Mouse (Mus musculus): ENCODE data around the gene Entpd4b. TPM values are rescaled to one million over a fixed set of nuclear protein-coding genes. Genes with fewer than 3 reads are reported as not detected.
"Not testable (repeated sequence)": the region's sequence is repeated elsewhere in the genome, so short reads cannot be mapped to it uniquely, and the experiment has no call there.

Entpd4b gene
- polyA plus RNA-seq (2015; fragmentation: Nextera tagmentation; extraction: Ambion mirVana), result 11.2 and 12.0 TPM in 2 replicates

DNA sequence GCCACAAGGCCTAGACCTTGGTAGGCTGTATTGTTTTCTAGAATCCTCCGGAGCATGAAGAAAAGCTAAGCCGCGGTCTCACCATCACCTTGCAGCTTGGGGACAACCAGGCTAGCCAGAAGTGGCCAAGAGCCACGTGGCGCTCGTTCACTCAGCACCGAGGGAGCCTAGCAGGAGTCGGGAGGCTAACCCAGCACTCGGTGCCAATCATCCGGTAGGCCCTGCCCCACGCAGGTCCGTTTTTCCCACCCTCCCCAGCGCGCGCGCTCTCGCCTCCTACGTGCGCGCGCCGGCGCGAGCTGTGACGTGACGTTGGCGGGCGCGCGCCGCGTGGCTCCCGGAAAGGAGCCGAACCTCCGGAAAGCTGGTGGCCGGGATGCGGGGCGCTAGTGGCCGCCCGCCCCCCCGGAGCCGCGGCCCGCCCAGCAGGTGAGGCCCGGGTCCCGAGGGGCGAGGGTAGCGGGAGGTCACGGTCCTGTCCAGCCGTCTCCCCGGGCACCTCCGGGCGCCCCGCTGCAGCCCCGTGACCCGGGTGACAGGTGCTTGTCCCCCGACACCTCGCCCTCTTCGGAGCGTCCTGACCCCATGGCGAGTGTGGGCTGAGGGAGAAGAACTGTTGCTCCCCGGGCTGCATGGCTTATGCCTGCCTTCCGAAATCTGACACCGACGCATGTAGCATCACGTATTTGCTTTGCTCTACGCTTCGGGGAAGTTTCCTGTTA lies at the start of gene Entpd4b:
Gene Entpd4b, plus strand, starts transcription at position 315 of the 722 bp plus-strand sequence.
- H3K27ac ChIP-seq (replicated peaks); H3K27me3 ChIP-seq (ENCODE audit: control insufficient read depth, insufficient read depth, low read length); H3K4me2 ChIP-seq (replicated peaks; ENCODE audit: low read depth); H3K4me3 ChIP-seq (ENCODE audit: low read depth, low read length); H3K9ac ChIP-seq (ENCODE audit: low read length); H3K9me3 ChIP-seq (ENCODE audit: control insufficient read depth, low read length); H3K4me1 ChIP-seq (replicated peaks; ENCODE audit: control insufficient read depth, insufficient read depth); DNase-seq (ENCODE audit: low spot score); H3K36me3 ChIP-seq (ENCODE audit: control insufficient read depth, insufficient read depth, low read length): not testable (repeated sequence)
- no CpG with 5 or more reads among the region's 68 CpGs for WGBS
- ATAC-seq (ENCODE audit: low FRiP score, low TSS enrichment), result peak; percentile 95

GRCm38 (mm10) chr14:69507000-69507399 lies 48.2 kb upstream of the Entpd4b start:
- H3K9ac ChIP-seq (ENCODE audit: low read length); H3K9me3 ChIP-seq (ENCODE audit: control insufficient read depth, low read length); H3K4me2 ChIP-seq (replicated peaks; ENCODE audit: low read depth); H3K4me1 ChIP-seq (replicated peaks; ENCODE audit: control insufficient read depth, insufficient read depth); H3K27ac ChIP-seq (replicated peaks); H3K27me3 ChIP-seq (ENCODE audit: control insufficient read depth, insufficient read depth, low read length); ATAC-seq (ENCODE audit: low FRiP score, low TSS enrichment); H3K4me3 ChIP-seq (ENCODE audit: low read depth, low read length); DNase-seq (ENCODE audit: low spot score); H3K36me3 ChIP-seq (ENCODE audit: control insufficient read depth, insufficient read depth, low read length): not testable (repeated sequence)
- no CpG with 5 or more reads among the region's 1 CpGs for WGBS

DNA sequence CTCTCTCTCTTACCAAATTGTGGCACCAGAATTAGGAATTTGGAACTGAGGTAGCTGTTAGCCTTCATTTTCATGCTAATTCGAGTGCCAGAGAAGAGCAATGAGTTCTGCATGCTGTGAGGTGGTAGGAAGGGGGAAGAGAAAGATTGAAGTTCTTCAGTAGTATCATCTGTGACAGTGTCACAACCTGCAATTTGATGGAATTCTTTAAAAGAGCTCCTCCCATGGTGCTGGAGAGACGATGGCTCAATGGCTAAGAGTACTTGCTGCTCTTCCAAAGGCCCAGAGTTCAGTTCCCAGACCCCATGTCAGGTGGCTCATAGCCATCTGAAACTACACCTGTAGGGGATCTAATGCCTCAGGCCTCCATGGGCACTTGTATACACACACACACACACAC lies 42.8 kb upstream of the Entpd4b start, which contains the start of gene Gm27179:
Gene Gm27179, minus strand, starts transcription at position 101 of the 400 bp plus-strand sequence.
- not testable (repeated sequence) for H3K4me1 ChIP-seq (replicated peaks; ENCODE audit: control insufficient read depth, insufficient read depth); H3K27me3 ChIP-seq (ENCODE audit: control insufficient read depth, insufficient read depth, low read length); H3K9me3 ChIP-seq (ENCODE audit: control insufficient read depth, low read length); DNase-seq (ENCODE audit: low spot score); H3K27ac ChIP-seq (replicated peaks); H3K4me2 ChIP-seq (replicated peaks; ENCODE audit: low read depth); H3K4me3 ChIP-seq (ENCODE audit: low read depth, low read length); ATAC-seq (ENCODE audit: low FRiP score, low TSS enrichment); H3K36me3 ChIP-seq (ENCODE audit: control insufficient read depth, insufficient read depth, low read length); H3K9ac ChIP-seq (ENCODE audit: low read length)
- no CpG with 5 or more reads among the region's 2 CpGs for WGBS

GRCm38 (mm10) chr14:69520810-69521209 lies 34.4 kb upstream of the Entpd4b start:
- not testable (repeated sequence) for DNase-seq (ENCODE audit: low spot score); H3K9me3 ChIP-seq (ENCODE audit: control insufficient read depth, low read length); H3K27ac ChIP-seq (replicated peaks); H3K4me2 ChIP-seq (replicated peaks; ENCODE audit: low read depth); H3K36me3 ChIP-seq (ENCODE audit: control insufficient read depth, insufficient read depth, low read length); H3K9ac ChIP-seq (ENCODE audit: low read length); H3K27me3 ChIP-seq (ENCODE audit: control insufficient read depth, insufficient read depth, low read length); H3K4me3 ChIP-seq (ENCODE audit: low read depth, low read length); ATAC-seq (ENCODE audit: low FRiP score, low TSS enrichment); H3K4me1 ChIP-seq (replicated peaks; ENCODE audit: control insufficient read depth, insufficient read depth)
- no CpG with 5 or more reads among the region's 2 CpGs for whole genome bisulfite sequencing

GRCm38 (mm10) chr14:69523001-69523400 lies 32.2 kb upstream of the Entpd4b start:
- ATAC-seq (ENCODE audit: low FRiP score, low TSS enrichment); DNase-seq (ENCODE audit: low spot score): not testable (repeated sequence)

GRCm38 (mm10) chr14:69526202-69526601 lies 29.0 kb upstream of the Entpd4b start:
- not testable (repeated sequence) for H3K4me2 ChIP-seq (replicated peaks; ENCODE audit: low read depth); DNase-seq (ENCODE audit: low spot score); H3K9me3 ChIP-seq (ENCODE audit: control insufficient read depth, low read length); ATAC-seq (ENCODE audit: low FRiP score, low TSS enrichment); H3K4me1 ChIP-seq (replicated peaks; ENCODE audit: control insufficient read depth, insufficient read depth); H3K9ac ChIP-seq (ENCODE audit: low read length); H3K27ac ChIP-seq (replicated peaks); H3K4me3 ChIP-seq (ENCODE audit: low read depth, low read length); H3K27me3 ChIP-seq (ENCODE audit: control insufficient read depth, insufficient read depth, low read length); H3K36me3 ChIP-seq (ENCODE audit: control insufficient read depth, insufficient read depth, low read length)
- WGBS, result no CpG with 5 or more reads among the region's 1 CpGs

More at GRCm38 (mm10) chr14:69523001-69523400, 32.2 kb upstream of the Entpd4b start:
- H3K36me3 ChIP-seq (ENCODE audit: control insufficient read depth, insufficient read depth, low read length); H3K27me3 ChIP-seq (ENCODE audit: control insufficient read depth, insufficient read depth, low read length); H3K9me3 ChIP-seq (ENCODE audit: control insufficient read depth, low read length); H3K4me1 ChIP-seq (replicated peaks; ENCODE audit: control insufficient read depth, insufficient read depth); H3K4me2 ChIP-seq (replicated peaks; ENCODE audit: low read depth); H3K4me3 ChIP-seq (ENCODE audit: low read depth, low read length); H3K9ac ChIP-seq (ENCODE audit: low read length); H3K27ac ChIP-seq (replicated peaks): not testable (repeated sequence)
- WGBS, result no CpG with 5 or more reads among the region's 1 CpGs

DNA sequence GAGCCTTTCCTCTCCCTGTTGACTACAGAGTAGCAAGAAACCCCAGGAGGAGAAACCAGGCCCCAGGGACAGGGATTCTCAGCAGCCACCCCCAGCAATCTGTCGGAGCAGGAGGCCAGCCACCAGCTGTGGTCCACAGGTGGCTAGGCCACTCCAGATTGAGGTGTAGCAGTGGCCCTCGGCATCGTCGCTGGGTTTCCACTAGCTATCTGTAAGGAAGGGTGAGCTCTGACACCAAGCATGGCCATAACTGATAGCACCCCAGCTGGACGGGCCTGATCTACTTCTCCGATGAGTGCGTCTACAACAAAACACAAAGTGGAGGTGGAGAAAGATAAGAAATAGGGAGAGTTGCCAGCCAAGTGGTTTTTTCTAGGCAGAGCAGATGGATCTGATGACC lies 18.7 kb upstream of the Entpd4b start:
- no CpG with 5 or more reads among the region's 7 CpGs for WGBS
- not testable (repeated sequence) for H3K4me2 ChIP-seq (replicated peaks; ENCODE audit: low read depth); H3K9ac ChIP-seq (ENCODE audit: low read length); H3K36me3 ChIP-seq (ENCODE audit: control insufficient read depth, insufficient read depth, low read length); H3K27me3 ChIP-seq (ENCODE audit: control insufficient read depth, insufficient read depth, low read length); DNase-seq (ENCODE audit: low spot score); ATAC-seq (ENCODE audit: low FRiP score, low TSS enrichment); H3K9me3 ChIP-seq (ENCODE audit: control insufficient read depth, low read length); H3K4me3 ChIP-seq (ENCODE audit: low read depth, low read length); H3K27ac ChIP-seq (replicated peaks); H3K4me1 ChIP-seq (replicated peaks; ENCODE audit: control insufficient read depth, insufficient read depth)

GRCm38 (mm10) chr14:69540113-69540512 lies 15.1 kb upstream of the Entpd4b start:
- H3K4me3 ChIP-seq (ENCODE audit: low read depth, low read length); H3K9ac ChIP-seq (ENCODE audit: low read length); H3K4me2 ChIP-seq (replicated peaks; ENCODE audit: low read depth); H3K27me3 ChIP-seq (ENCODE audit: control insufficient read depth, insufficient read depth, low read length); H3K4me1 ChIP-seq (replicated peaks; ENCODE audit: control insufficient read depth, insufficient read depth); H3K36me3 ChIP-seq (ENCODE audit: control insufficient read depth, insufficient read depth, low read length); H3K27ac ChIP-seq (replicated peaks); DNase-seq (ENCODE audit: low spot score); H3K9me3 ChIP-seq (ENCODE audit: control insufficient read depth, low read length): not testable (repeated sequence)
- ATAC-seq (ENCODE audit: low FRiP score, low TSS enrichment), result 0 out of 2 replicates have a peak, but pooled peaks have one; percentile 12
- WGBS, result no CpG with 5 or more reads among the region's 5 CpGs

- H3K9me3 ChIP-seq (ENCODE audit: control insufficient read depth, low read length); H3K4me3 ChIP-seq (ENCODE audit: low read depth, low read length); H3K27ac ChIP-seq (replicated peaks); H3K4me2 ChIP-seq (replicated peaks; ENCODE audit: low read depth); DNase-seq (ENCODE audit: low spot score); ATAC-seq (ENCODE audit: low FRiP score, low TSS enrichment); H3K4me1 ChIP-seq (replicated peaks; ENCODE audit: control insufficient read depth, insufficient read depth); H3K36me3 ChIP-seq (ENCODE audit: control insufficient read depth, insufficient read depth, low read length); H3K27me3 ChIP-seq (ENCODE audit: control insufficient read depth, insufficient read depth, low read length); H3K9ac ChIP-seq (ENCODE audit: low read length): not testable (repeated sequence)
- no CpG with 5 or more reads among the region's 7 CpGs for WGBS
Observed at GRCm38 (mm10) chr14:69542695-69543094, 12.5 kb upstream of the Entpd4b start.
